Mouse (Mus musculus): Measurements from ENCODE around the gene Slamf8.

- no peak for TF ChIP-seq CTCF (IDR thresholded peaks at IDR 0.05; ENCODE audit: borderline replicate concordance, extremely low read depth, insufficient read depth, insufficient read length)
- TF ChIP-seq POLR2A (IDR thresholded peaks at IDR 0.05; ENCODE audit: borderline replicate concordance, extremely low read depth, insufficient read depth, insufficient read length, poor library complexity, severe bottlenecking), result no peak
Observed at GRCm38 (mm10) chr1:172563465-172563828, 26.9 kb downstream of the Slamf8 start.

All from brain, embryonic 14.5 days (tissue).